Mouse (Mus musculus): ENCODE data around the gene Pbx1.

DNA sequence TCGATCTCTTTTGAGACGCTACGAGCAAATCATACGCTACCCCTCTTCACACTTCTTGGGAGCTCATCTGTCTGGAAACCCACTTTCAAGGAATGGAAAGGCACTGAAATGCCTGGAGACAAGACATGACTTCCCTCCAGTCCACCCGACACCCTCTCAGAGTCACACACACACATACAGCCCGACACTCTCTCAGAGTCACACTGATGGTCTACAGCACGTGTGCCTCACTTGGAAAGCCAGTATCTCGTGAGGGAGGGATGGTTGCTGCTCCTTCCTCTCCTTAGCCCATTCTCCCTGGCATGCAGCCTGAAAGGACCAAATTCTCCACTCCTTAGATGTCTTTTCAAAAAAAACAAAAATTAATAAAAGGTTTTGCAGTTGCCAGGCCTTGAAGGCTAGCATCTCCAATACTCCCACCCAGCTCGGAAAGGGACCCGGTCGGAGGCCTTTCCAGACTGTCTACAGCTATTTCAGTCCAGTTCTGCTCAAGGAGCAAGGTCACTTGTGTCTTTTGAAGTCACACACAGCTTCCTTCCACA is 8.6 kb downstream of the Pbx1 start:
- TF ChIP-seq CTCF (IDR thresholded peaks at IDR 0.05; ENCODE audit: borderline replicate concordance, extremely low read depth, insufficient read depth, insufficient read length) (no peak), POLR2A (IDR thresholded peaks at IDR 0.05; ENCODE audit: borderline replicate concordance, extremely low read depth, insufficient read depth, insufficient read length, poor library complexity, severe bottlenecking) (no peak)

Measured in brain, embryonic 14.5 days (tissue).